Mouse (Mus musculus): ENCODE data around the gene Tspan5. TPM values are rescaled to one million over a fixed set of nuclear protein-coding genes. Genes with fewer than 3 reads are reported as not detected.

The Tspan5 gene
- total and polyA plus RNA-seq, 2 experiments, result 0.48 to 0.65 TPM

DNA sequence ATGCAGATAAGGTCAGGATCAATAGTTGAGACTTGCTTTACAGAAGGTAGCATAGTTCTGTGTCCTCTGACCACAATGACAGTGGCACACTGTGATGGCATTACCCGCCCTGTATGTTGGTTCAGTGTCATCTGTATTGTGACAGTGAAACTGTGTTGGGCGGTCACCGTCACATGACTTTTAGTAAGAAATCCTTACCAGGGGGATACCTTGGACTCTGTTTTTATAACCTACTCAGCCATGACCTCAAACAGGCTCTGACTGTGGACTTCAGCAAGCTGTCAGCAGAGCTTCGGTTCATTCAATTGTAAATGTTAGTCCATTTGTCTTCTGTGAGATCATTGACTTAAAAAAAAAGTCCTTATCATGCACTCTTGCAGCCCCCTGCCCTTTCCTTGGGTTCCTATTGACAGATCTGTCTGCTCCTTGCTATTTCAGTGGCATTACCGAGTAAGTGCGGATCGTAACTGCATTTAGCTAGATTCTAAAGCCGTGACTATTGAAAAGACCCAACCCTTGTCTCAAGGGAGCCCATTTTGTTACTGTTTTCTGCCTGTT is 84.3 kb downstream of the Tspan5 start:
- TF ChIP-seq POLR2A (IDR thresholded peaks at IDR 0.05; ENCODE audit: extremely low read depth, insufficient read depth, low read length) (no peak), CTCF (IDR thresholded peaks at IDR 0.05; ENCODE audit: low read depth, low read length) (no peak)
- no peaks in the 10 kb centered on the region for H3K27me3 ChIP-seq (ENCODE audit: control insufficient read depth, insufficient read depth, low read length)
- 67% methylated on average over 8 of the region's 8 CpGs for WGBS
- no peaks in the 10 kb centered on the region for H3K36me3 ChIP-seq (ENCODE audit: control insufficient read depth, insufficient read depth, low read length)
- H3K4me3 ChIP-seq (ENCODE audit: insufficient read depth, low read depth, low read length), result no peak overlapping the region
- H3K4me1 ChIP-seq (ENCODE audit: control insufficient read depth, insufficient read depth, low read length), result no peaks in the 10 kb centered on the region
- H3K9ac ChIP-seq (ENCODE audit: low read depth, low read length), result no peak overlapping the region
- H3K27ac ChIP-seq (replicated peaks; ENCODE audit: insufficient read depth, low read depth, low read length), result no peak overlapping the region
- DNase-seq (ENCODE audit: extremely low read depth, low read depth, low spot score), result no peak
- H3K79me2 ChIP-seq (ENCODE audit: control insufficient read depth, insufficient read depth, low read length), result no peaks in the 10 kb centered on the region

DNA sequence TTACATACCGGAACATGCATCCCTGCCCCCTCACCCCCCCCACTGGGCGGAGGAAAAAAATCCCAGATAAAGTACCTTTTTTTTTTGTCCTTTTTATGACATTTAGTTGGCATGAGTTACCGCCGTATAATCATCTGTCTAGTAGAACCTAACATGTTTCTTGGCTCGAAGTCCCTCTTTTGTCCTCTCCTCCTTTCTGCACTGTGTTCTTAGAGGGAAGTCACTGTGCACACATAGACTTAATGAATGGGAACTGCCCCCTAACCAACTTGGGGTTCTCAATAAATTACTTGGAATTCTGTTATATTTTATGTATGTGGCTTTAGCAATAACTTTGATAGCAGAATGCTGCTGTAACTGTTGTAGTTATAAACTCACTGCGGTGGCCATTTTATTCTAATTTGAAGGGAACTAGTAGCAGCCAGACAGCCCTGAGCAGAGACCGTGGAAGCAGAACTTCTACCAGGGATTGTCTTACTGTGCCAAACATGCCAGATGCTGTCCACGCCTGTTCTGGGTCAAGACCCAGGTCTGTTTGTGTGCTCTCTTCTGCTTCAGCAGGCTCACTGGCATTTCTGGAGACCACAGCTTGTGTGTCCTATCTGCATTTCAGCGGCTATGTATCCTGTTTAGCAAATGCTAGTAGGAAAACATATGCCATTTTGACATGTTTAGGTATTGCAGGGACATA is 91.0 kb downstream of the Tspan5 start:
- H3K27ac ChIP-seq (replicated peaks; ENCODE audit: insufficient read depth, low read depth, low read length), result no peak overlapping the region
- no peaks in the 10 kb centered on the region for H3K36me3 ChIP-seq (ENCODE audit: control insufficient read depth, insufficient read depth, low read length)
- no peak for DNase-seq (ENCODE audit: extremely low read depth, low read depth, low spot score)
- TF ChIP-seq POLR2A (IDR thresholded peaks at IDR 0.05; ENCODE audit: extremely low read depth, insufficient read depth, low read length), result no peak
- no peaks in the 10 kb centered on the region for H3K79me2 ChIP-seq (ENCODE audit: control insufficient read depth, insufficient read depth, low read length)
- H3K9ac ChIP-seq (ENCODE audit: low read depth, low read length), result no peak overlapping the region
- 86% methylated on average over 9 of the region's 9 CpGs for WGBS
- no peaks in the 10 kb centered on the region; the same call in 1 of the 2 replicates for H3K27me3 ChIP-seq (ENCODE audit: control insufficient read depth, insufficient read depth, low read length)
- H3K4me3 ChIP-seq (ENCODE audit: insufficient read depth, low read depth, low read length), result no peak overlapping the region
- no peaks in the 10 kb centered on the region for H3K4me1 ChIP-seq (ENCODE audit: control insufficient read depth, insufficient read depth, low read length)

DNA sequence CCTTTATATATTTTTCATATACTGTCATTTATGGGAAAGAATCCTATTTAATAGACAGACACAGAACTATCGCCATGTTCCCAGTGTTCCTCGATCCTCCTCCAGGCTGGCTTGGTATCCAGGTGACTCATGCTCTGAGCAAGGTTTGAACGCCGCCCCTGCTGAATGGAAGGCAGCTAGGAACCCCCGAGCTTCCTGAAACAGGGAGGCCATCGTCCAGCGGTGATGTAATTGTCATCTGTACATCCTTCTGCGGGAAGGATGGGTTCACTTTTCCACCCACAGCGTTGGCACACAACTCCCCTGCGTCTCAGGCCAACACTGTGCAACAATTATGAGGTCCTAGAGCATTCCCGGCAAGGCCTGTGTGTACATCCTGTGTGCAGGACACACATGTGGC is 92.2 kb downstream of the Tspan5 start:
- DNase-seq (ENCODE audit: extremely low read depth, low read depth, low spot score), result no peak

DNA sequence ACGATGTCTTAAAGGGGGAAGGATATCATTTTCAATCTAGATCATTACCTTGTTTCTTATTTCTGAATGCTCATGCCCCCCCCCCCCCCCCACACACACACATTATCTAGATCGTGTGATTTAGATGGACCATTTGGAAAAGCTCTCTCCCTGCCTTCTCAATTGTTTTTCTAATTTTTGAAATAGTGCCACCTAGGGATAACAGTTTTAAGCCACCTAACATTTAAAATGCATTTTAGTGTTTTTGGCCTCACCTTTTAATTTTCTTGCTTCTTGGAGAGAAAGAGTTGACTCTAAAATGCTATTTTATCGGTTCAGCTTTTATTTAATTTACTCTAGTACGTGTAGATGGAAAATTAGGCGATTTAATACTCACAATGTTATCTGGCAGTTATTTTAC is 94.9 kb downstream of the Tspan5 start:
- Histone ChIP-seq H3K9ac (ENCODE audit: low read depth, low read length) (no peak overlapping the region), H3K27me3 (ENCODE audit: control insufficient read depth, insufficient read depth, low read length) (no peaks in the 10 kb centered on the region; the same call in 1 of the 2 replicates), H3K4me1 (ENCODE audit: control insufficient read depth, insufficient read depth, low read length) (no peaks in the 10 kb centered on the region), H3K27ac (replicated peaks; ENCODE audit: insufficient read depth, low read depth, low read length) (no peak overlapping the region), H3K4me3 (ENCODE audit: insufficient read depth, low read depth, low read length) (no peak overlapping the region), H3K36me3 (ENCODE audit: control insufficient read depth, insufficient read depth, low read length) (no peaks in the 10 kb centered on the region), H3K79me2 (ENCODE audit: control insufficient read depth, insufficient read depth, low read length) (no peaks in the 10 kb centered on the region)
- no peak for DNase-seq (ENCODE audit: extremely low read depth, low read depth, low spot score)
- WGBS, result 69% methylated on average over 5 of the region's 5 CpGs
- TF ChIP-seq CTCF (IDR thresholded peaks at IDR 0.05; ENCODE audit: low read depth, low read length) (no peak), POLR2A (IDR thresholded peaks at IDR 0.05; ENCODE audit: extremely low read depth, insufficient read depth, low read length) (no peak)

More for the DNA sequence above, 92.2 kb downstream of the Tspan5 start:
- Histone ChIP-seq H3K79me2 (ENCODE audit: control insufficient read depth, insufficient read depth, low read length) (no peaks in the 10 kb centered on the region), H3K27ac (replicated peaks; ENCODE audit: insufficient read depth, low read depth, low read length) (no peak overlapping the region), H3K36me3 (ENCODE audit: control insufficient read depth, insufficient read depth, low read length) (no peaks in the 10 kb centered on the region), H3K4me1 (ENCODE audit: control insufficient read depth, insufficient read depth, low read length) (no peaks in the 10 kb centered on the region), H3K4me3 (ENCODE audit: insufficient read depth, low read depth, low read length) (no peak overlapping the region), H3K27me3 (ENCODE audit: control insufficient read depth, insufficient read depth, low read length) (no peaks in the 10 kb centered on the region; the same call in 1 of the 2 replicates), H3K9ac (ENCODE audit: low read depth, low read length) (no peak overlapping the region)
- 81% methylated on average over 11 of the region's 11 CpGs for WGBS
- TF ChIP-seq CTCF (IDR thresholded peaks at IDR 0.05; ENCODE audit: low read depth, low read length) (no peak), POLR2A (IDR thresholded peaks at IDR 0.05; ENCODE audit: extremely low read depth, insufficient read depth, low read length) (no peak)

DNA sequence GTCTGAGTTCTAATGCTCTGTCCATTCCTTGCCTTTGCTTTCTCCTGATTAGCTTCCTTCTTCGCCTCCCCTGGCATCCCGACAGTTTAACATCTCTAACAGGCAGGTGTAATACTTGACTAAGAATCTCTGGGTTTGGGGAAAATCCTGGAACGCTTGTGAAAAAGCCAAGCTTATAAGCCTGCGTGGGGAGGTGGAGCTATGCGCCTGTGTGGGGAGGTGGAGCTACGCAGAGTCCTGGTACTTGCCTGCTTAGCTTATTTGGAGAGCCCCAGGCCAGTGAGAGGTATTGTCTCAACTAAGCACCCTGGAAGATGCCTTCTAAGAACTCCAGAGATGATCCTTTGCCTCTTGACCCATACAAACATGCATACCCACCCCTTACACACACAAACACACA is 95.7 kb downstream of the Tspan5 start:
- no peaks in the 10 kb centered on the region for H3K27me3 ChIP-seq (ENCODE audit: control insufficient read depth, insufficient read depth, low read length)
- no peaks in the 10 kb centered on the region for H3K4me1 ChIP-seq (ENCODE audit: control insufficient read depth, insufficient read depth, low read length)
- no peaks in the 10 kb centered on the region for H3K36me3 ChIP-seq (ENCODE audit: control insufficient read depth, insufficient read depth, low read length)
- H3K9ac ChIP-seq (ENCODE audit: low read depth, low read length), result no peak overlapping the region
- H3K79me2 ChIP-seq (ENCODE audit: control insufficient read depth, insufficient read depth, low read length), result no peaks in the 10 kb centered on the region
- DNase-seq (ENCODE audit: extremely low read depth, low read depth, low spot score), result no peak
- no peak for TF ChIP-seq POLR2A (IDR thresholded peaks at IDR 0.05; ENCODE audit: extremely low read depth, insufficient read depth, low read length)
- TF ChIP-seq CTCF (IDR thresholded peaks at IDR 0.05; ENCODE audit: low read depth, low read length), result no peak
- H3K27ac ChIP-seq (replicated peaks; ENCODE audit: insufficient read depth, low read depth, low read length), result no peak overlapping the region
- WGBS, result 81% methylated on average over 6 of the region's 6 CpGs
- H3K4me3 ChIP-seq (ENCODE audit: insufficient read depth, low read depth, low read length), result no peak overlapping the region

DNA sequence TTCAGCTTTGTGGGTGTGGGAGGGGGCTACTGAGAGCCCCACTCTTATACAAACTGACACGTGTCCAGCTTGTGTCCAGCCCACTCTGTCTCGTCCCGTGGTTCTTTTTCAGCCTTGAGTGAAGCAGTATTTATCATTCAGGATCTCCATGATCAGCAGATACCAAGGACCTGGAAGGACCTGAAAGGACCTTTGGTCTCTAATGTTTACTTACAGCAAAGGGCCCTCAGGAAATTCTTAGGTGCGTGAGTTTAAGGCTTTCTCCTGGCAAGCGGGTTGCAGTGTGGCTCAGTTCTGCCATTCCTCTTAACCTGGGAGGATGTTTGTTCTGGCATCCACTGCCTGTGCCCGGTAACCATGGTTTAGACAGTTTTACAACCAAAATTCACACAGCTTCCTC is 97.7 kb downstream of the Tspan5 start:
- no peaks in the 10 kb centered on the region for H3K36me3 ChIP-seq (ENCODE audit: control insufficient read depth, insufficient read depth, low read length)
- H3K9ac ChIP-seq (ENCODE audit: low read depth, low read length), result no peak overlapping the region
- H3K79me2 ChIP-seq (ENCODE audit: control insufficient read depth, insufficient read depth, low read length), result no peaks in the 10 kb centered on the region
- H3K4me1 ChIP-seq (ENCODE audit: control insufficient read depth, insufficient read depth, low read length), result no peaks in the 10 kb centered on the region
- TF ChIP-seq CTCF (IDR thresholded peaks at IDR 0.05; ENCODE audit: low read depth, low read length) (no peak), POLR2A (IDR thresholded peaks at IDR 0.05; ENCODE audit: extremely low read depth, insufficient read depth, low read length) (no peak)
- 64% methylated on average over 6 of the region's 6 CpGs for WGBS
- no peak overlapping the region for H3K27ac ChIP-seq (replicated peaks; ENCODE audit: insufficient read depth, low read depth, low read length)
- no peaks in the 10 kb centered on the region for H3K27me3 ChIP-seq (ENCODE audit: control insufficient read depth, insufficient read depth, low read length)
- DNase-seq (ENCODE audit: extremely low read depth, low read depth, low spot score), result no peak
- H3K4me3 ChIP-seq (ENCODE audit: insufficient read depth, low read depth, low read length), result no peak overlapping the region

Measured in liver, adult 2 months (tissue).